Mouse (Mus musculus): Measurements from ENCODE around the gene Ubac2. TPM values are rescaled to one million over a fixed set of nuclear protein-coding genes. Genes with fewer than 3 reads are reported as not detected.

Gene Ubac2
- polyA plus RNA-seq, 1 experiment from 2014 or later = 67.5 TPM

DNA sequence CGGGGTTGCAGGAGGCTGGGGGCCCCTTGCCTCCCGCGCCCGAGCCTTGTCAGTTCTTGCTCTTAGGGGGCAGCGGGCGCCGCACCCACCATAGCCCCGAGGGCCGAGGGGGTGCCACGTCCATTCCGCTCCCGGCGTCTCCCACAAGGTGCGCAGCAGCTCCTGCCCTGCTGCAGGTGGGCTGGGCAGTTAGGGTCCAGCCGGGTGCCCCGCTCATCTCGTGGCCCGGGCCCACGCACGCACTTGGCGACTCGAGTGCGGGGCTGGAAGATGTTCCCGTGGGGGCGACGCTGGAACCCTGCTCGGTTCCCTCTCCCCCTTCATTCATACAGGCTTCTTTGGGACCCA, 413 bp downstream of the Ubac2 start:
- H3K9ac ChIP-seq (ENCODE audit: low read length) = peak overlapping the region; percentile 82
- DNase-seq (ENCODE audit: low spot score) = no peak
- H3K27me3 ChIP-seq (replicated peaks; ENCODE audit: control insufficient read depth, insufficient read depth, low read length) = no peaks in the 10 kb centered on the region
- H3K4me1 ChIP-seq (replicated peaks; ENCODE audit: control insufficient read depth, insufficient read depth, low read length) = peaks cover 8% of the 10 kb centered on the region; the same call in 1 of the 2 replicates
- H3K27ac ChIP-seq (ENCODE audit: low read depth) = peak overlapping the region; percentile 95; the same call in 1 of the 2 replicates
- H3K36me3 ChIP-seq (ENCODE audit: control insufficient read depth, insufficient read depth, low read length) = no peaks in the 10 kb centered on the region
- no peaks in the 10 kb centered on the region for H3K9me3 ChIP-seq (ENCODE audit: control insufficient read depth, low read length)
- peak overlapping the region; percentile 96 for H3K4me2 ChIP-seq (ENCODE audit: low read length)
- under 1% methylated on average over 26 of the region's 27 CpGs for WGBS
- no peak; the same call in 1 of the 2 replicates for ATAC-seq (replicated peaks; ENCODE audit: low FRiP score, low TSS enrichment, low read depth)
- H3K4me3 ChIP-seq (ENCODE audit: low read depth, low read length) = peak overlapping the region; percentile 94

DNA sequence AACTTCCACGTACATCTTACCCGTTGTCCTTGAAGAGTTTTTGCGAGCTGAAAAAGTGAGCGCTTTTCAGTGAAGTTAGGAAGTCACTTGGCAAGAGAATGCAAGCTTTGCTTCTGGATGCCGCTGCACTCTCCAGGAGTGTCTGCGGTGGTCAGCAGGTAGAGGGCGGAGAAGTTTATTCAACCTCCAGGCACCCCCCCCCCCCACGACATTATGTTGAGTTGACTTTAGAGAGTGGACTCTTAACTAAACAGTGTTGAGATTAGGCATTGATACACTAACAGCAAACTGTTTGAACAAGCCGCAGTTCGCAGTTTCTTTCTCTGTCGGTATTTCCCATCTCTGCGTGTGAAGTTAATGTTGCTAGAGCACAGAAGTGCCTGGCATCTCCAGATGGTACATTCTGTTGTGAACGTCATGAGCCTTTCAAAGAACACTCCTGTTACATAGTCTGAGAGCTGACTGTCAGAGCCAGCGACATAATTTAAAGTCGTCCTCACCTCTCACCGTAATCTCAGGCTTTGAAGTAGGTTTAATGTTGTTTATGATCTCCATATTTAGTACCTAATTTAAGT, 933 bp downstream of the Ubac2 start:
- no peak for ATAC-seq (replicated peaks; ENCODE audit: low FRiP score, low TSS enrichment, low read depth)
- Histone ChIP-seq H3K4me3 (ENCODE audit: low read depth, low read length) (peak overlapping the region; percentile 94), H3K27me3 (replicated peaks; ENCODE audit: control insufficient read depth, insufficient read depth, low read length) (no peaks in the 10 kb centered on the region), H3K9ac (ENCODE audit: low read length) (peak overlapping the region; percentile 82), H3K9me3 (ENCODE audit: control insufficient read depth, low read length) (no peaks in the 10 kb centered on the region), H3K4me1 (replicated peaks; ENCODE audit: control insufficient read depth, insufficient read depth, low read length) (peaks cover 13% of the 10 kb centered on the region; the same call in 1 of the 2 replicates), H3K4me2 (ENCODE audit: low read length) (peak overlapping the region; percentile 96), H3K36me3 (ENCODE audit: control insufficient read depth, insufficient read depth, low read length) (no peaks in the 10 kb centered on the region), H3K27ac (ENCODE audit: low read depth) (peak overlapping the region; percentile 95; the same call in 1 of the 2 replicates)
- DNase-seq (ENCODE audit: low spot score) = no peak
- WGBS = 11% methylated on average over 16 of the region's 16 CpGs

DNA sequence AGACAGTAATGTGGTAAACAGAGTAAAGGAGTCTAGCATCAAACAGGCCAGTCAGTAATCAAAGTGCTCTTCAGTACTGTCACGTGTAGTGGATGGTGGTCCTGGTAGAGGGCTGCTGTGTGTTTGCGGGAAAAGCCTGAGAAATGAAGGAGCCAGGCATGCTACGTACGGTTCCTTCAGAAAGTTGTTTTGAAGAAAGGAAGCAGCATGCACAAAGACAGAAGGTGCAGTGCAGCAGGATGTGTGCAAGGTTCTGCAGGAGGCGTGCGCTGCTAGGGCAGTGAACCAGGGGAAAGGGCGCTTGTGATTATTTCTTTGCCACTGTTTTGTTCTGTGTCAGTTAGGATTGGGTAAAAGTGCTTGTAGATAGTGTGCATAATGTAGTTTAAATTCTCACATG, 2.8 kb downstream of the Ubac2 start:
- H3K4me2 ChIP-seq (ENCODE audit: low read length) = no peak overlapping the region
- H3K27me3 ChIP-seq (replicated peaks; ENCODE audit: control insufficient read depth, insufficient read depth, low read length) = no peaks in the 10 kb centered on the region
- no peaks in the 10 kb centered on the region for H3K9me3 ChIP-seq (ENCODE audit: control insufficient read depth, low read length)
- H3K9ac ChIP-seq (ENCODE audit: low read length) = no peak overlapping the region
- ATAC-seq (replicated peaks; ENCODE audit: low FRiP score, low TSS enrichment, low read depth) (no peak), DNase-seq (ENCODE audit: low spot score) (no peak)
- H3K36me3 ChIP-seq (ENCODE audit: control insufficient read depth, insufficient read depth, low read length) = peaks cover 5% of the 10 kb centered on the region; the same call in 1 of the 2 replicates
- no peak overlapping the region for H3K4me3 ChIP-seq (ENCODE audit: low read depth, low read length)
- peaks cover 18% of the 10 kb centered on the region; the same call in 1 of the 2 replicates for H3K4me1 ChIP-seq (replicated peaks; ENCODE audit: control insufficient read depth, insufficient read depth, low read length)
- WGBS = 76% methylated on average over 7 of the region's 7 CpGs
- no peak overlapping the region for H3K27ac ChIP-seq (ENCODE audit: low read depth)

DNA sequence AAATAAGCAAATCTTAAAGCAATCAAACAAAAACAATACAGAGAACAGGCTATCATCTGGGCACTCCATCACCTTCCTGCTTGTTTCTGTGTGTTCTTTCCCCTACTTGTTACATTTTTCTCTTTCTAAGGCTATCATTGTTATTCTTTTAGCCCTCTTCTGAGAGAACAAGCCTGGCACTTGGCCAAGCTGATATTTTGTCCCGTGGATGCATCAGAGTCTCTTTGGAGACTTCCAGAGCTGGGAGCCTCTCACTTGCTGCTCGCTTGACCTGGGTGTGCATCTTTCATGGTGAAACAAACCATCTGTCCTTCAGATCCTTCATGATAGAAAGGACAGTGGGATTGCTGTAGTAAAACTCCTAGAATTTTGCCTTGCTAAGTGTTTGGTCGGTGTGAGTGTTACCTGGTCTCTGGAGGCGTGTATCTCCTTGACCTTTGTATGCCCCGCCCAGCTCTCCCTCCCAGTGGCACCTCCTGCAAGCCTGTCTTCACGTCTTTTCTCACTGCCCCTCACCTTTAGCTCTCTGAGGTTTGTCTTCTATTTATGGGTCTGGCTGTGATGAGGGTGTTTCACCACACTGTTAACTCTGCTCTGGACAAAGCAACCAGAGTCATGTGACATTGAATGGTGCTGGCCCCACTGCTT, 5.9 kb downstream of the Ubac2 start:
- Histone ChIP-seq H3K9me3 (ENCODE audit: control insufficient read depth, low read length) (no peaks in the 10 kb centered on the region), H3K4me2 (ENCODE audit: low read length) (no peak overlapping the region), H3K27ac (ENCODE audit: low read depth) (no peak overlapping the region), H3K4me1 (replicated peaks; ENCODE audit: control insufficient read depth, insufficient read depth, low read length) (peaks cover 15% of the 10 kb centered on the region; the same call in 1 of the 2 replicates), H3K36me3 (ENCODE audit: control insufficient read depth, insufficient read depth, low read length) (peaks cover 5% of the 10 kb centered on the region; the same call in 1 of the 2 replicates), H3K27me3 (replicated peaks; ENCODE audit: control insufficient read depth, insufficient read depth, low read length) (no peaks in the 10 kb centered on the region), H3K4me3 (ENCODE audit: low read depth, low read length) (no peak overlapping the region), H3K9ac (ENCODE audit: low read length) (no peak overlapping the region)
- WGBS = 40% methylated on average over 6 of the region's 6 CpGs
- DNase-seq (ENCODE audit: low spot score) (no peak), ATAC-seq (replicated peaks; ENCODE audit: low FRiP score, low TSS enrichment, low read depth) (no peak)

DNA sequence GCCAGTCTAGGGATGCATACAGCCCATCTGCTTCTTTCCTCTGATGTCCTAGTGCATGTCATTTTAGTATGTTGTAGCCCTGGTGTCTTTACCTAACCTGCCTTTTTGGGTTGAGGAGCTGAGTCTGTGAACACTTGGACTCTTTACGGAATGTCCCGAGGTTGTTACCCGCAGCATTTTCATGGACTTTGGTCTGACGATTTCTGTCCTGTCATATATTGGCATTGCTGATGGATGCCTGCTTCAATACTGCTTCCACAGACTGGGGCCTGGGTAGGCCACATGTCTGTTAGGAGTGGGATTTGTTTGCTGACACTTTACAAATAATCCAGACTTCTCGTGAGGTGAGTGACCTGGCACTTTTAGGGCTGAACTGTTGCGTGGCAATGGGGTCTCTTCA, 15.3 kb downstream of the Ubac2 start:
- DNase-seq (ENCODE audit: low spot score) = no peak
- H3K9ac ChIP-seq (ENCODE audit: low read length) = no peak overlapping the region
- no peaks in the 10 kb centered on the region; the same call in 1 of the 2 replicates for H3K36me3 ChIP-seq (ENCODE audit: control insufficient read depth, insufficient read depth, low read length)
- H3K4me3 ChIP-seq (ENCODE audit: low read depth, low read length) = no peak overlapping the region
- no peak overlapping the region for H3K27ac ChIP-seq (ENCODE audit: low read depth)
- H3K27me3 ChIP-seq (replicated peaks; ENCODE audit: control insufficient read depth, insufficient read depth, low read length) = no peaks in the 10 kb centered on the region
- ATAC-seq (replicated peaks; ENCODE audit: low FRiP score, low TSS enrichment, low read depth) = no peak
- no peak overlapping the region for H3K4me2 ChIP-seq (ENCODE audit: low read length)
- WGBS = 62% methylated on average over 6 of the region's 6 CpGs
- H3K4me1 ChIP-seq (replicated peaks; ENCODE audit: control insufficient read depth, insufficient read depth, low read length) = peaks cover 4% of the 10 kb centered on the region
- H3K9me3 ChIP-seq (ENCODE audit: control insufficient read depth, low read length) = no peaks in the 10 kb centered on the region

DNA sequence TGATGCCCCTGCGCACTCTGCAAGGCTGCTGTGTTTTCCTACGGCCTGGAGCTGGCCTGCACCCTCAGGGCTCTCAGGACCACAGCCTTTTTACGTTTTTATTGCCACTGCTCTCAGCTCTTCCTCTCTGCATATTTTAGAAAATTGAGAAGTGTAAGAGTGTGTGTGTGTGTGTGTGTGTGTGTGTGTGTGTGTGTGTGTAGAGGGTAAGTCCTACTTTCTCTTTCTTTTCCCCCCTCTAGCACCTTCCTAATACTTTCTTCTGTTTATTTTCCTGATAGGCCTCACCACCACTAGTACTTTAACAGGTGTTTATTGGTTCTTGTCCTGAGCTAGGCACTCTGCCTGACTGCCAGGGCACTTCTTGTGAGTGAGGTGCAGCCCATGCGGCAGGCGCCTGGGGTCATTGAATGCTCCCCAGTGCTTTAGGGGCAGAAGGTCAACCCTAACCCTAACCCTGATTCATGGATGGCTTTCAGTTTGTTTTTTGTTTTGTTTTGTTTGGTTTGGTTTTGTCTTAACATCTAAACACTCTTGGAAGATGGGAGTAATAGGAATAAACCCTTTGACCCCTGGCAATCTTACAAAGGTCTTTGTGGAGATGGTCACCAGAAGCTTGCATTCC, 16.2 kb downstream of the Ubac2 start:
- Histone ChIP-seq H3K9me3 (ENCODE audit: control insufficient read depth, low read length) (no peaks in the 10 kb centered on the region), H3K27me3 (replicated peaks; ENCODE audit: control insufficient read depth, insufficient read depth, low read length) (no peaks in the 10 kb centered on the region), H3K4me1 (replicated peaks; ENCODE audit: control insufficient read depth, insufficient read depth, low read length) (peaks cover 4% of the 10 kb centered on the region), H3K27ac (ENCODE audit: low read depth) (no peak overlapping the region), H3K4me2 (ENCODE audit: low read length) (no peak overlapping the region), H3K36me3 (ENCODE audit: control insufficient read depth, insufficient read depth, low read length) (no peaks in the 10 kb centered on the region; the same call in 1 of the 2 replicates), H3K4me3 (ENCODE audit: low read depth, low read length) (no peak overlapping the region), H3K9ac (ENCODE audit: low read length) (no peak overlapping the region)
- ATAC-seq (replicated peaks; ENCODE audit: low FRiP score, low TSS enrichment, low read depth) = no peak
- 61% methylated on average over 5 of the region's 5 CpGs for WGBS
- DNase-seq (ENCODE audit: low spot score) = no peak

DNA sequence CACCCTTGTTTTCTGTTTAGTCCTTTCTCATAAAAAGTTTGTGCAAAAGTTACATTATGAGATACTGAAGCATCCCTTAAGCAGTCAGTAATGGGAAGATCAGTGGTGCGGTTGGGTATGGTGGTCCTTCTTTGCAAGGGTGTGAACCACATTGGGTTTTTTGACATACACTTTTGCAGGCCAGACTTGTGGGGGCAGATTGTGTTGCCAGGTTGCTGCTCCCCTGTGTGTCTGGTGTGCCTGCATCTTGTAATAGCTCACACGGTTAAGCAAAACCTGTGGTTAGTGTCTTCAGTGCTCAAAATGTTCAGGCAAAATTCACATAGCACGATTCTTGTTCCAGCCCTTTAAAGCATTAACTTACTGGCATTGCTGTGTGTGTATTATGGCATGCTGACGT, 16.9 kb downstream of the Ubac2 start:
- ATAC-seq (replicated peaks; ENCODE audit: low FRiP score, low TSS enrichment, low read depth) (no peak), DNase-seq (ENCODE audit: low spot score) (no peak)
- H3K4me1 ChIP-seq (replicated peaks; ENCODE audit: control insufficient read depth, insufficient read depth, low read length) = peaks cover 4% of the 10 kb centered on the region
- no peak overlapping the region for H3K27ac ChIP-seq (ENCODE audit: low read depth)
- H3K4me3 ChIP-seq (ENCODE audit: low read depth, low read length) = no peak overlapping the region
- no peaks in the 10 kb centered on the region for H3K27me3 ChIP-seq (replicated peaks; ENCODE audit: control insufficient read depth, insufficient read depth, low read length)
- 84% methylated on average over 4 of the region's 4 CpGs for WGBS
- no peak overlapping the region for H3K4me2 ChIP-seq (ENCODE audit: low read length)
- no peaks in the 10 kb centered on the region for H3K9me3 ChIP-seq (ENCODE audit: control insufficient read depth, low read length)
- no peaks in the 10 kb centered on the region; the same call in 1 of the 2 replicates for H3K36me3 ChIP-seq (ENCODE audit: control insufficient read depth, insufficient read depth, low read length)
- H3K9ac ChIP-seq (ENCODE audit: low read length) = no peak overlapping the region

DNA sequence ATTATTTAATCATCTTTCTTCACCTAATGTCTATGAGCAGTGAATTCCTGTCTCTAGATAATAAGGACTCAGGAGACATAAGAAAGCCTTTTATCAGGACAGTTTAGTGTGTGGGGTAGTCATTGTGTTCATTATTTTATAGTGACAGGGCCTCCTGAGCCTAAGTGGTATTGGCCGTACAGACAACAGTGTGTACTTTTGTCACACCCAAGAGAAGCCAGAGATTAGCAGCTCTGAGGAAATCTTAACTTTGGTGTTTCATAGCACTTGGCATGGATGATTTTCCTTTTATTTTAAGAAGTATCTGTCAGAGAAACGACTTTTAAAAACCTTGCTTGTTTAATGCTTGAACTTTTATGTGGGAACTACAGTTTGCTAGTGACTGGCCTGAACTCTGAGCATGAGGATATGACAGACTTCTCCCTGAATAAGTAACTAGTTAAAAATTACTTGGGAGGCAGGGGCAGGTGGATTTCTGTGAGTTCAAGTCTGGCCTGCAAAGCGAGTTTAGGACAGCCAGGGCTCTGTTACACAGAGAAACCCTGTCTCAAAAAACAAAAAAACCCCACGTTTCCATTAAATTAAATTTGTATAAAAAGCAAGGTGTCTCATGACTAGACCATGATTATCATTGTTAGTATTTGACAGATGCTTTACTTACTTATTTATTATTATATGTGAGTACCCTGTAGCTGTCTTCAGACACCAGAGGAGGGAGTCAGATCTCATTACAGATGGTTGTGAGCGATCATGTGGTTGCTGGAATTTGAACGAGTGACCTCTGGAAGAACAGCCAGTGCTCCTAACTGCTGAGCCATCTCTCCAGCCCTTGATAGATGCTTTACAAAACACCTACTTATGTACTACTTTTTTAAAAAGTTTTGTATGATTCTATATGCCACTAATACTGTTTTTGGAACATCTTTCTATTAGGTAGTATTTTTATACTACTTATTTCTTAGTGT, 18.0 kb downstream of the Ubac2 start:
- Histone ChIP-seq H3K9me3 (ENCODE audit: control insufficient read depth, low read length) (no peaks in the 10 kb centered on the region), H3K4me2 (ENCODE audit: low read length) (no peak overlapping the region), H3K4me3 (ENCODE audit: low read depth, low read length) (no peak overlapping the region), H3K36me3 (ENCODE audit: control insufficient read depth, insufficient read depth, low read length) (no peaks in the 10 kb centered on the region), H3K27ac (ENCODE audit: low read depth) (no peak overlapping the region), H3K9ac (ENCODE audit: low read length) (no peak overlapping the region), H3K4me1 (replicated peaks; ENCODE audit: control insufficient read depth, insufficient read depth, low read length) (peaks cover 4% of the 10 kb centered on the region), H3K27me3 (replicated peaks; ENCODE audit: control insufficient read depth, insufficient read depth, low read length) (no peaks in the 10 kb centered on the region)
- no peak for DNase-seq (ENCODE audit: low spot score)
- WGBS = 53% methylated on average over 6 of the region's 6 CpGs
- ATAC-seq (replicated peaks; ENCODE audit: low FRiP score, low TSS enrichment, low read depth) = no peak
